Mouse (Mus musculus): ENCODE results near the gene Zdhhc17. TPM values are rescaled to one million over a fixed set of nuclear protein-coding genes. Genes with fewer than 3 reads are reported as not detected.

Zdhhc17 gene
- polyA plus RNA-seq, 1 experiment from 2014 or later, result 34.2 TPM

- 89% methylated on average over 2 of the region's 2 CpGs for WGBS
- Histone ChIP-seq H3K4me2 (replicated peaks; ENCODE audit: low read depth, low read length) (no peak overlapping the region), H3K36me3 (ENCODE audit: control insufficient read depth, insufficient read depth, low read length) (peaks cover 9% of the 10 kb centered on the region; the same call in 1 of the 2 replicates), H3K27me3 (ENCODE audit: control insufficient read depth, insufficient read depth, low read length) (no peaks in the 10 kb centered on the region), H3K27ac (ENCODE audit: low read length) (no peak overlapping the region), H3K4me1 (ENCODE audit: control insufficient read depth, insufficient read depth, low read length) (no peaks in the 10 kb centered on the region), H3K9ac (replicated peaks; ENCODE audit: low read depth, low read length) (no peak overlapping the region), H3K4me3 (ENCODE audit: low read depth, low read length) (no peak overlapping the region), H3K9me3 (ENCODE audit: control insufficient read depth, low read depth, low read length) (no peaks in the 10 kb centered on the region)
- no peak for ATAC-seq (ENCODE audit: insufficient number of reproducible peaks, insufficient read depth, low FRiP score, low read depth)
Observed at GRCm38 (mm10) chr10:110979431-110979830, 30.5 kb downstream of the Zdhhc17 start.

GRCm38 (mm10) chr10:110977379-110977778 lies 32.6 kb downstream of the Zdhhc17 start:
- ATAC-seq (ENCODE audit: insufficient number of reproducible peaks, insufficient read depth, low FRiP score, low read depth), result no peak
- no peak overlapping the region for H3K4me3 ChIP-seq (ENCODE audit: low read depth, low read length)
- H3K27me3 ChIP-seq (ENCODE audit: control insufficient read depth, insufficient read depth, low read length), result no peaks in the 10 kb centered on the region
- no peak overlapping the region for H3K27ac ChIP-seq (ENCODE audit: low read length)
- H3K4me2 ChIP-seq (replicated peaks; ENCODE audit: low read depth, low read length), result no peak overlapping the region
- no peaks in the 10 kb centered on the region for H3K4me1 ChIP-seq (ENCODE audit: control insufficient read depth, insufficient read depth, low read length)
- peaks cover 15% of the 10 kb centered on the region for H3K36me3 ChIP-seq (ENCODE audit: control insufficient read depth, insufficient read depth, low read length)
- no peak overlapping the region for H3K9ac ChIP-seq (replicated peaks; ENCODE audit: low read depth, low read length)
- WGBS, result 68% methylated on average over 2 of the region's 2 CpGs
- no peaks in the 10 kb centered on the region for H3K9me3 ChIP-seq (ENCODE audit: control insufficient read depth, low read depth, low read length)

- 0% methylated on average over 1 of the region's 1 CpGs for WGBS
- Histone ChIP-seq H3K4me3 (ENCODE audit: low read depth, low read length) (no peak overlapping the region), H3K27me3 (ENCODE audit: control insufficient read depth, insufficient read depth, low read length) (no peaks in the 10 kb centered on the region), H3K4me2 (replicated peaks; ENCODE audit: low read depth, low read length) (no peak overlapping the region), H3K4me1 (ENCODE audit: control insufficient read depth, insufficient read depth, low read length) (no peaks in the 10 kb centered on the region), H3K9me3 (ENCODE audit: control insufficient read depth, low read depth, low read length) (no peaks in the 10 kb centered on the region), H3K9ac (replicated peaks; ENCODE audit: low read depth, low read length) (no peak overlapping the region), H3K36me3 (ENCODE audit: control insufficient read depth, insufficient read depth, low read length) (peaks cover 15% of the 10 kb centered on the region), H3K27ac (ENCODE audit: low read length) (no peak overlapping the region)
- no peak for ATAC-seq (ENCODE audit: insufficient number of reproducible peaks, insufficient read depth, low FRiP score, low read depth)
Observed at GRCm38 (mm10) chr10:110976046-110976445, 33.9 kb downstream of the Zdhhc17 start.

- Histone ChIP-seq H3K27me3 (ENCODE audit: control insufficient read depth, insufficient read depth, low read length) (no peaks in the 10 kb centered on the region), H3K9ac (replicated peaks; ENCODE audit: low read depth, low read length) (no peak overlapping the region), H3K9me3 (ENCODE audit: control insufficient read depth, low read depth, low read length) (no peaks in the 10 kb centered on the region), H3K36me3 (ENCODE audit: control insufficient read depth, insufficient read depth, low read length) (peaks cover 14% of the 10 kb centered on the region), H3K4me1 (ENCODE audit: control insufficient read depth, insufficient read depth, low read length) (no peaks in the 10 kb centered on the region), H3K27ac (ENCODE audit: low read length) (no peak overlapping the region), H3K4me2 (replicated peaks; ENCODE audit: low read depth, low read length) (no peak overlapping the region), H3K4me3 (ENCODE audit: low read depth, low read length) (no peak overlapping the region)
- ATAC-seq (ENCODE audit: insufficient number of reproducible peaks, insufficient read depth, low FRiP score, low read depth), result no peak
- 81% methylated on average over 1 of the region's 1 CpGs for WGBS
Observed at GRCm38 (mm10) chr10:110974885-110975284, 35.1 kb downstream of the Zdhhc17 start.

DNA sequence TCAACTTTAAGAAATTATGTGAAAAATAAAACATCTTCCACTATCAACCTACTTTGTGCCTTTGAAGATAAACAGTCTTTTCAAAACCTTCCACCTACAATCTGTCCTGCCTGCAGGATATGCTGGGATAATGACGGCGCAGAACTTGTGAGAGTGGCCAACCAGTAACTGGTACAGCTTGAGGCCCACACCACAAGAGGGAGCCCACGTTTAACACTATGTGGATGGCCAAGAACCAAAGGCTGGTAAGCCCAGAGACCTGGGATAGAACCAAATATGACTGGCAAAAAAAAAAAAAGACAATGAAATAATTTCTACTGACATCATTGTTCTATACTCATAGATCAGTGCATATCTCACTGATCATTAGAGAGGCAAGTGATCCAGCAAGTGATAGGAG lies 35.5 kb downstream of the Zdhhc17 start:
- H3K9ac ChIP-seq (replicated peaks; ENCODE audit: low read depth, low read length), result no peak overlapping the region
- H3K4me2 ChIP-seq (replicated peaks; ENCODE audit: low read depth, low read length), result no peak overlapping the region
- H3K4me1 ChIP-seq (ENCODE audit: control insufficient read depth, insufficient read depth, low read length), result no peaks in the 10 kb centered on the region
- no peak overlapping the region for H3K27ac ChIP-seq (ENCODE audit: low read length)
- 60% methylated on average over 3 of the region's 3 CpGs for WGBS
- H3K4me3 ChIP-seq (ENCODE audit: low read depth, low read length), result no peak overlapping the region
- peaks cover 14% of the 10 kb centered on the region for H3K36me3 ChIP-seq (ENCODE audit: control insufficient read depth, insufficient read depth, low read length)
- no peaks in the 10 kb centered on the region for H3K9me3 ChIP-seq (ENCODE audit: control insufficient read depth, low read depth, low read length)
- ATAC-seq (ENCODE audit: insufficient number of reproducible peaks, insufficient read depth, low FRiP score, low read depth), result no peak
- H3K27me3 ChIP-seq (ENCODE audit: control insufficient read depth, insufficient read depth, low read length), result no peaks in the 10 kb centered on the region

DNA sequence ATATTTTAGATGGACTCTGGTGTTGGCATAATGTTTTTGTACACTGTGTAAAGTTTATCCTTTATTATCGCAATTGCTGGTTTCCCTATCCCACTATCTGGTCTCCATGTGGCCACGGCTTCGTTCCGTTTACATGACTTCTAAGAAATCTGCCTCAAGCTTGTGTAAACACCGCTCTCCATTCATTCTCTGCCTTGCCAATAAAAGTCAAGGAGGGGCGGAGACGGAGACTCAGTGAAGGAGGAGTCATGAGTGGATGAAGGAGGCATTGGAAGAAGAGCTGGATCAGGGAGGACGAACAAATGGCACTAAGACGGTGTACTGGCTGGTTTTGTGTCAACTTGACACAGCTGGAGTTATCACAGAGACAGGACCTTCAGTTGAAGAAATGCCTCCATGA lies 37.9 kb downstream of the Zdhhc17 start:
- Histone ChIP-seq H3K9ac (replicated peaks; ENCODE audit: low read depth, low read length) (no peak overlapping the region), H3K4me3 (ENCODE audit: low read depth, low read length) (no peak overlapping the region), H3K4me1 (ENCODE audit: control insufficient read depth, insufficient read depth, low read length) (no peaks in the 10 kb centered on the region), H3K4me2 (replicated peaks; ENCODE audit: low read depth, low read length) (no peak overlapping the region), H3K9me3 (ENCODE audit: control insufficient read depth, low read depth, low read length) (no peaks in the 10 kb centered on the region), H3K36me3 (ENCODE audit: control insufficient read depth, insufficient read depth, low read length) (peaks cover 14% of the 10 kb centered on the region), H3K27ac (ENCODE audit: low read length) (no peak overlapping the region), H3K27me3 (ENCODE audit: control insufficient read depth, insufficient read depth, low read length) (no peaks in the 10 kb centered on the region)
- ATAC-seq (ENCODE audit: insufficient number of reproducible peaks, insufficient read depth, low FRiP score, low read depth), result peak; percentile 75
- WGBS, result 32% methylated on average over 9 of the region's 9 CpGs

DNA sequence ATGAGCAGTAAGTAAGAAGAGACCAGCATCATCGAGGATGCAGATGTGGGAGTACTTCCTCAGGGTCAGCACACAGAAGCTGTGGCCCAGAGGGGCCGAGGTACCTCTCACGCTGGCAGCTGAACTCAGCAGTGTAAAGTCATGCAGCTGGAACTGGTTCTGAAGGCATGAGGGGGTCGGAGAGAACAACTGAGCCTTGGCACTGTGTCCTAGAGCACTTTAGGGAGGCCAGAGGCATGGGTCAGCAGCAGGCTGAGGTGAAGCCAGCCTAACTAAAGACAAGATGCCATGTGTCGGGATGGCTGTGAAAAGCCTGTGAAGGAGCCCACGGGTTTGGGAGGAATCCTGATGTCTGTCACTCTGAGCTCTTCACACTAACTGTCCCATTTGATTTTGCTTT lies 38.5 kb downstream of the Zdhhc17 start:
- 71% methylated on average over 6 of the region's 6 CpGs for WGBS
- no peak overlapping the region for H3K4me2 ChIP-seq (replicated peaks; ENCODE audit: low read depth, low read length)
- H3K36me3 ChIP-seq (ENCODE audit: control insufficient read depth, insufficient read depth, low read length), result peaks cover 14% of the 10 kb centered on the region
- no peaks in the 10 kb centered on the region for H3K4me1 ChIP-seq (ENCODE audit: control insufficient read depth, insufficient read depth, low read length)
- no peak for ATAC-seq (ENCODE audit: insufficient number of reproducible peaks, insufficient read depth, low FRiP score, low read depth)
- no peak overlapping the region for H3K27ac ChIP-seq (ENCODE audit: low read length)
- no peaks in the 10 kb centered on the region for H3K27me3 ChIP-seq (ENCODE audit: control insufficient read depth, insufficient read depth, low read length)
- no peak overlapping the region for H3K9ac ChIP-seq (replicated peaks; ENCODE audit: low read depth, low read length)
- H3K4me3 ChIP-seq (ENCODE audit: low read depth, low read length), result no peak overlapping the region
- no peaks in the 10 kb centered on the region for H3K9me3 ChIP-seq (ENCODE audit: control insufficient read depth, low read depth, low read length)

DNA sequence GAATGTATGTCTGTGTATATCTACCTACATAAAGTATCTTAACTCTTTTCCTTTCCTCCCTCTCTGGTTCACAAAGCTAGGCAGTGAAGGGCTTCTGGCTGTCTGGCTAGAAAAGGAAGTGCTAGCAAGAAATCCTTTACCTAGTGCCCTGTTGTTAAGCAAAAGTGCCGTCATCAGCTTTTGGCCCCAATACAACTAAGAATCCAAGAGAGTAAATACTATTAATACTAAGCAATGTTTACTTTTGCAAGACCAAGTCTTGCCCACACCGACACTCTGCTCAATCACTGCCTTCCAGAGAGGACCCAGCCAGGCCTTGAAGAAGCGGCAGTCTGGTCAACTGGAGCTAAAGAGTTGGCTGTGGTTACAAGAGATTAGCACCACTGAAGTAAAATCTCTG lies 38.9 kb downstream of the Zdhhc17 start:
- Histone ChIP-seq H3K4me1 (ENCODE audit: control insufficient read depth, insufficient read depth, low read length) (no peaks in the 10 kb centered on the region), H3K9ac (replicated peaks; ENCODE audit: low read depth, low read length) (no peak overlapping the region), H3K36me3 (ENCODE audit: control insufficient read depth, insufficient read depth, low read length) (peaks cover 14% of the 10 kb centered on the region), H3K4me3 (ENCODE audit: low read depth, low read length) (no peak overlapping the region), H3K4me2 (replicated peaks; ENCODE audit: low read depth, low read length) (no peak overlapping the region), H3K27ac (ENCODE audit: low read length) (no peak overlapping the region), H3K27me3 (ENCODE audit: control insufficient read depth, insufficient read depth, low read length) (no peaks in the 10 kb centered on the region), H3K9me3 (ENCODE audit: control insufficient read depth, low read depth, low read length) (no peaks in the 10 kb centered on the region)
- ATAC-seq (ENCODE audit: insufficient number of reproducible peaks, insufficient read depth, low FRiP score, low read depth), result no peak
- 54% methylated on average over 3 of the region's 3 CpGs for WGBS

- no peaks in the 10 kb centered on the region for H3K27me3 ChIP-seq (ENCODE audit: control insufficient read depth, insufficient read depth, low read length)
- no peaks in the 10 kb centered on the region for H3K9me3 ChIP-seq (ENCODE audit: control insufficient read depth, low read depth, low read length)
- no peak overlapping the region for H3K27ac ChIP-seq (ENCODE audit: low read length)
- H3K4me2 ChIP-seq (replicated peaks; ENCODE audit: low read depth, low read length), result no peak overlapping the region
- peaks cover 8% of the 10 kb centered on the region for H3K36me3 ChIP-seq (ENCODE audit: control insufficient read depth, insufficient read depth, low read length)
- no peak overlapping the region for H3K4me3 ChIP-seq (ENCODE audit: low read depth, low read length)
- no peak overlapping the region for H3K9ac ChIP-seq (replicated peaks; ENCODE audit: low read depth, low read length)
- 44% methylated on average over 1 of the region's 1 CpGs for WGBS
- H3K4me1 ChIP-seq (ENCODE audit: control insufficient read depth, insufficient read depth, low read length), result no peaks in the 10 kb centered on the region
- ATAC-seq (ENCODE audit: insufficient number of reproducible peaks, insufficient read depth, low FRiP score, low read depth), result no peak
Observed at GRCm38 (mm10) chr10:110962172-110962571, 47.8 kb downstream of the Zdhhc17 start.

Data from stomach, embryonic 14.5 days (tissue).